Mouse (Mus musculus): Measurements from ENCODE around the gene Gnb1.

- no peak for TF ChIP-seq SRF (IDR thresholded peaks at IDR 0.05; ENCODE audit: control insufficient read depth, insufficient read length, low read depth)
- TF ChIP-seq POLR2A (IDR thresholded peaks at IDR 0.05; ENCODE audit: insufficient read length, low read depth): no peak
- no peak for TF ChIP-seq POLR2AphosphoS2 (IDR thresholded peaks at IDR 0.05; ENCODE audit: insufficient read length, low read depth)
- TF ChIP-seq MAX (IDR thresholded peaks at IDR 0.05; ENCODE audit: low read depth): no peak
- TF ChIP-seq E2F4 (IDR thresholded peaks at IDR 0.05; ENCODE audit: insufficient read depth): no peak
- no peak for TF ChIP-seq USF1 (IDR thresholded peaks at IDR 0.05; ENCODE audit: low read depth)
- TF ChIP-seq MYOD1 (IDR thresholded peaks at IDR 0.05; ENCODE audit: control insufficient read depth in 1 of 3, insufficient read length in 2 of 3, low read depth in 2 of 3): no peak
- TF ChIP-seq TCF12 (IDR thresholded peaks at IDR 0.05; ENCODE audit: insufficient read depth, poor library complexity, severe bottlenecking): no peak
- no peak for TF ChIP-seq TCF3 (IDR thresholded peaks at IDR 0.05; ENCODE audit: insufficient read length, low read depth)
Observed at GRCm38 (mm10) chr4:155550446-155550845, 59.3 kb downstream of the Gnb1 start.
